Mouse (Mus musculus): ENCODE results near the gene Olfr1453. TPM values are rescaled to one million over a fixed set of nuclear protein-coding genes. Genes with fewer than 3 reads are reported as not detected.
"Not testable (repeated sequence)": the region's sequence is repeated elsewhere in the genome, so short reads cannot be mapped to it uniquely, and the experiment has no call there.

The Olfr1453 gene
- not detected in 2 replicates for polyA plus RNA-seq (2015; fragmentation: Nextera tagmentation; extraction: Ambion mirVana)

- no peaks in the 10 kb centered on the region for H3K9me3 ChIP-seq (replicated peaks)
- 45% methylated on average over 1 of the region's 1 CpGs for WGBS
- H3K36me3 ChIP-seq = no peaks in the 10 kb centered on the region
- H3K27me3 ChIP-seq = no peaks in the 10 kb centered on the region
- H3K4me3 ChIP-seq (replicated peaks) = no peak within 1 kb of the TSS
- H3K4me2 ChIP-seq (replicated peaks) = no peak within 1 kb of the TSS
- H3K27ac ChIP-seq (replicated peaks) = no peak within 1 kb of the TSS
- H3K4me1 ChIP-seq = no peaks in the 10 kb centered on the region
- H3K9ac ChIP-seq = no peak within 1 kb of the TSS
- ATAC-seq (ENCODE audit: insufficient number of reproducible peaks, low FRiP score, low TSS enrichment, low read depth) = no peak
Measured at GRCm38 (mm10) chr19:13028227-13028626, at the start of gene Olfr1453. TSS of gene Olfr1453 (minus strand) at chr19:13028327.

- no peak within 1 kb of the TSS for H3K4me3 ChIP-seq (replicated peaks)
- H3K27ac ChIP-seq (replicated peaks) = no peak within 1 kb of the TSS
- H3K27me3 ChIP-seq = no peaks in the 10 kb centered on the region
- 0 out of 2 replicates have a peak, but pooled peaks cover 3% of the 10 kb centered on the region for H3K9me3 ChIP-seq (replicated peaks)
- H3K4me2 ChIP-seq (replicated peaks) = no peak within 1 kb of the TSS
- H3K36me3 ChIP-seq = no peaks in the 10 kb centered on the region
- no peaks in the 10 kb centered on the region for H3K4me1 ChIP-seq
- 60% methylated on average over 2 of the region's 2 CpGs for WGBS
- no peak for ATAC-seq (ENCODE audit: insufficient number of reproducible peaks, low FRiP score, low TSS enrichment, low read depth)
- no peak within 1 kb of the TSS for H3K9ac ChIP-seq
Measured at GRCm38 (mm10) chr19:13060310-13060709, 32.2 kb upstream of the Olfr1453 start, which contains the start of gene Olfr1454. TSS of gene Olfr1454 (plus strand) at chr19:13060610.

GRCm38 (mm10) chr19:12994714-12995113 lies 33.4 kb downstream of the Olfr1453 start, which contains the start of gene Olfr1451:
TSS of gene Olfr1451 (plus strand) at chr19:12995014.
- no peak within 1 kb of the TSS for H3K9ac ChIP-seq
- no peak for ATAC-seq (ENCODE audit: insufficient number of reproducible peaks, low FRiP score, low TSS enrichment, low read depth)
- H3K4me3 ChIP-seq (replicated peaks) = no peak within 1 kb of the TSS
- WGBS = 68% methylated on average over 2 of the region's 2 CpGs
- no peaks in the 10 kb centered on the region for H3K9me3 ChIP-seq (replicated peaks)
- no peak within 1 kb of the TSS for H3K27ac ChIP-seq (replicated peaks)
- H3K27me3 ChIP-seq = no peaks in the 10 kb centered on the region
- H3K4me1 ChIP-seq = no peaks in the 10 kb centered on the region
- H3K4me2 ChIP-seq (replicated peaks) = no peak within 1 kb of the TSS
- H3K36me3 ChIP-seq = no peaks in the 10 kb centered on the region

GRCm38 (mm10) chr19:12992316-12992715 lies 35.8 kb downstream of the Olfr1453 start:
- H3K9ac ChIP-seq; H3K36me3 ChIP-seq; H3K27ac ChIP-seq (replicated peaks); H3K9me3 ChIP-seq (replicated peaks); H3K4me3 ChIP-seq (replicated peaks); ATAC-seq (ENCODE audit: insufficient number of reproducible peaks, low FRiP score, low TSS enrichment, low read depth); H3K4me2 ChIP-seq (replicated peaks); H3K27me3 ChIP-seq; H3K4me1 ChIP-seq: not testable (repeated sequence)
- 90% methylated on average over 4 of the region's 4 CpGs for WGBS

Other genes starting within 250 kb of the Olfr1453 start
- 14.3 and 15.0 TPM in 2 replicates for gene Zfp91, start 232.2 kb downstream of the Olfr1453 start, polyA plus RNA-seq (2015; fragmentation: Nextera tagmentation; extraction: Ambion mirVana)
- 5.2 and 5.3 TPM in 2 replicates for gene Lpxn, start 232.1 kb downstream of the Olfr1453 start, polyA plus RNA-seq (2015; fragmentation: Nextera tagmentation; extraction: Ambion mirVana)
- not detected in 2 replicates for gene Gm5244, start 181.6 kb downstream of the Olfr1453 start, polyA plus RNA-seq (2015; fragmentation: Nextera tagmentation; extraction: Ambion mirVana)
- not detected in 2 replicates for gene Olfr1444, start 171.0 kb downstream of the Olfr1453 start, polyA plus RNA-seq (2015; fragmentation: Nextera tagmentation; extraction: Ambion mirVana)
- gene Olfr1445, start 144.5 kb downstream of the Olfr1453 start, polyA plus RNA-seq (2015; fragmentation: Nextera tagmentation; extraction: Ambion mirVana) = not detected in 2 replicates
- 0.11 and 0.23 TPM in 2 replicates for gene Olfr1446, start 134.8 kb downstream of the Olfr1453 start, polyA plus RNA-seq (2015; fragmentation: Nextera tagmentation; extraction: Ambion mirVana)
- 0.07 TPM in 1 of 2 replicates, not detected in the other for gene Olfr1447, start 124.6 kb downstream of the Olfr1453 start, polyA plus RNA-seq (2015; fragmentation: Nextera tagmentation; extraction: Ambion mirVana)
- gene Olfr1448, start 103.9 kb downstream of the Olfr1453 start, polyA plus RNA-seq (2015; fragmentation: Nextera tagmentation; extraction: Ambion mirVana) = 0.09 TPM in 1 of 2 replicates, not detected in the other
- not detected in 2 replicates for gene Olfr1449, start 97.5 kb downstream of the Olfr1453 start, polyA plus RNA-seq (2015; fragmentation: Nextera tagmentation; extraction: Ambion mirVana)
- gene Olfr1450, start 78.1 kb downstream of the Olfr1453 start, polyA plus RNA-seq (2015; fragmentation: Nextera tagmentation; extraction: Ambion mirVana) = not detected in 2 replicates
- gene Olfr1451, start 33.3 kb downstream of the Olfr1453 start, polyA plus RNA-seq (2015; fragmentation: Nextera tagmentation; extraction: Ambion mirVana) = not detected in 2 replicates
- gene Olfr1454, start 32.3 kb upstream of the Olfr1453 start, polyA plus RNA-seq (2015; fragmentation: Nextera tagmentation; extraction: Ambion mirVana) = not detected in 2 replicates
- gene Olfr1457, start 69.6 kb upstream of the Olfr1453 start, polyA plus RNA-seq (2015; fragmentation: Nextera tagmentation; extraction: Ambion mirVana) = not detected in 2 replicates
- not detected in 2 replicates for gene Olfr1458, start 78.4 kb upstream of the Olfr1453 start, polyA plus RNA-seq (2015; fragmentation: Nextera tagmentation; extraction: Ambion mirVana)
- gene Olfr1459, start 121.2 kb upstream of the Olfr1453 start, polyA plus RNA-seq (2015; fragmentation: Nextera tagmentation; extraction: Ambion mirVana) = not detected in 2 replicates
- not detected in 2 replicates for gene Olfr1461, start 134.7 kb upstream of the Olfr1453 start, polyA plus RNA-seq (2015; fragmentation: Nextera tagmentation; extraction: Ambion mirVana)
- gene Olfr1462, start 157.4 kb upstream of the Olfr1453 start, polyA plus RNA-seq (2015; fragmentation: Nextera tagmentation; extraction: Ambion mirVana) = not detected in 2 replicates
- gene Olfr1463, start 203.0 kb upstream of the Olfr1453 start, polyA plus RNA-seq (2015; fragmentation: Nextera tagmentation; extraction: Ambion mirVana) = 0.12 TPM in 1 of 2 replicates, not detected in the other